Mouse (Mus musculus) heart, postnatal 0 days (tissue): ENCODE measurements around the gene Gse1.

Experiments
- CTCF ChIP-seq: IDR thresholded peaks from 2 replicates; pipeline ENCODE4 v1.5.1; 2016; ENCODE audit warnings: antibody characterized with exemption, control low read depth, low read depth
- EP300 ChIP-seq: IDR thresholded peaks from 2 replicates; pipeline ENCODE4 v1.6.1; 2016; ENCODE audit warnings: antibody characterized with exemption, low read depth

DNA sequence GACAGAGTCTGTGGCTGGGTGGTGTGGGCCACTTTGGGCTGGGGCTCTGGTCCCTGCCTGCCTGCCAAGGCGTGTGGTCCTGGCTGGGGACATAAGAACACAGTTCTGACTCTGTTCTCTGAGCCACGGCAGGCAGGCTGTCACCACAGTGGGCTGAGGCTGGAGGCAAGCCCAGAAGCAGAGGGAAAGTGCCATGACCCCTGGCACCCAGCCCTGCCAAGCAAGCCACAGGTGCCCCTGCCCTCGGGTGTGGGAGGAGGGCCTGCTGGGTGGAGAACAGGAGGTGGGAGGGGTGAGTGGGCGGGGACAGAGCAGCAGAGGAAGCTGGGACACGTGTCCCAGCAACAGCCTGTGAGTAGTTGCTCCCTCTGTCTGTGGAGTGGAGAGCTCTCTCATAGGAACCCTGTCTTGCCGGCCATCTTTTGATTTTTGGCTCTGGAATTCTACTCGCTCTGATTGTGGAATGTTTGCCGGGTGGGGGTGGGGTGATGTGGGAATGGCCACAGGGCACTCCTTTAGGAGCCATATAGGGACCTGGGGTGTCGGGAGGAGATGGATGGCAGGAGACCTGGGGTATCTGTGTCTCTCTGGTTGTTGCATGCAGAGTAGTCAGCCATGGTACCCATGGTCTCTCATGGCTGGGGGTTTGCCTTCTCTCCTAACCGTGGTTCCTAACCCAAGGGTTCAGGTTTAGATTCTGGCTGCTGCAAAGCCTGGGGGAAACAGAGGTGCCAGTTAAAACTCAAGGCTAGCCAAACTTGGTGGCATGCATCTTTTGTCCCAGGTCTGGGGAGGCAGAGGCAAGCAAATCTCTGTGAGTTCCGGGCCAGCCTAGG is 140.8 kb downstream of the Gse1 start:
- TF ChIP-seq CTCF (peak; percentile 55), EP300 (no peak)
